Mouse (Mus musculus) thymus, postnatal 10 days (tissue): ENCODE results near the gene Rrbp1.

Source experiments
- DNase-seq, 2 experiments: peaks; one replicate each; pipeline ENCODE4 v3.0.0; 2021; ENCODE audit warnings: low spot score in 2 of 2

The Rrbp1 gene

DNA sequence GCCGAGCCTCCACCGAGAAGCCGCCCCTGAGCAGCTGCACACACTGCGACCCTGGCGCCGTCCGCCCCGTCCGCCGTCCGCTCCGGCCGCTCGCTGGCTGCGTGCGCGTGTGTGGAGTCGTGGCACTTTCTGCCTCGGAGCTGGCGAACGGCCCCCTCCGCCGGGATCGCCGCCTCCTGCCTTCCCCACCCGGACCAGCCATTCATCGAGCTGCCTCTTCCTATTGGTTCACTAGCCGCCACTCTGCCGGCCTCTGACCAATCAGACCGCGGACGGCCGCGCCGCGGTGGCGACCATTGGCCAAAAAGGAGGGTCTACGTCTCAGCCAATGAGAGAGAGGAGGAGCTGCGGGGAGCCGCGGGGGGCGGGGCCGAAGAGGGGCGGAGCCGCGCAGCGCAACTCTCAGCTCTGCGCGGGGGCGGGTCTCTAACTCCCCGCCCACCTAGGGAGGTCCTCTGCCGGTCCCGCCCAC lies at the start of gene Rrbp1:
Gene Rrbp1 (minus strand): TSS at position 184 of the 472 bp plus-strand sequence.
- peak; percentile 97 to 99 for DNase-seq

DNA sequence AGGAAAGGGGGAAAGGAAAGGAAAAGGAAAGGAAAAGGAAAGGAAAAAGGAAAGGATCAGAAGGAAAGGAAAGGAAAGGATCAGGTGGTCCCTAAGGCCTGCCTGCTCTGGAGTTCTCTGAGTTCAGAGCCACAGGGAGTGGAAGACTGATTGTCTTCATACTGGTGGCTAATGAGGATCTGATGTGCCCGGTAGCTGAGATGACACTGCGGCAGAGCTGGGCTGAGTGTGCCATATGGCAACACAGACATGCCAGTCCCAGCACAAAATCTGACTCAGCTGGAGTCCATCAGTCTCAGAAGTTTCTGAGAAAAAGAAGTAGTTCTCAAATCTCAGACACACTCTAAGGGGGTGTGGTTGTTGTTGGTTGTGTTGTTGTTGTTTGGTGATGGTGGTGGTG lies 46.7 kb upstream of the Rrbp1 start:
- no peak for DNase-seq

GRCm38 (mm10) chr2:144052410-144053065 lies 41.5 kb upstream of the Rrbp1 start:
- no peak for DNase-seq

GRCm38 (mm10) chr2:144050861-144051260 lies 39.8 kb upstream of the Rrbp1 start:
- DNase-seq = no peak

DNA sequence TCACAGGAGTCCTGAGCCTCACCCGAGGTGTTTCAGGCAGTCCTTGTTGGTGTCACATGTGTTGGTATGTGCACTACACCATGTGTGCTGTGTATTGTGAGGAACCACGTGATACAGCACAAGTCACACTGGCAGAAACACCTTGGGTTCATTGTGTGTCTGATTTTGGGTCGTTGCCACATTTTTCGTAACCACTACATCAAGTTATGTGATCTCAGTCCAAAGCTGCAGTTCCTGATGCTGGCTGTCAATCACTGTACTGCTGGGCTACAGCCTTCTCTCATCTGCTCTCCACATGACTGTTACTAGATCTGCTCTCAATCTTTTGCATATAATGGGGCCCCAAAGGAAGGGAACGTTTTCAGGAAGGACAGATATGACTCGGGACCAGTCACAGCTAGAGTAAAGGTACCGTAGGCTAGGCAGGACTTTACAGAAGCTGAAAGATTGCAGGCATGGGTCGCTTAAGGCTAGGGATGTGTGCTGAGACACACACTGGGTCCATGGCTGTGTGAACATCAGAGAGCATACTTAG lies 39.1 kb upstream of the Rrbp1 start:
- DNase-seq = no peak

GRCm38 (mm10) chr2:144046916-144047315 lies 35.9 kb upstream of the Rrbp1 start:
- no peak for DNase-seq

- DNase-seq = no peak
Observed at GRCm38 (mm10) chr2:144045756-144046560, 34.9 kb upstream of the Rrbp1 start.

- DNase-seq = no peak
Observed at GRCm38 (mm10) chr2:144044726-144045125, 33.7 kb upstream of the Rrbp1 start.

GRCm38 (mm10) chr2:144032664-144033063 lies 21.6 kb upstream of the Rrbp1 start, which contains the start of gene Banf2:
Gene Banf2 (plus strand): TSS chr2:144033059.
- DNase-seq = no peak

- no peak for DNase-seq
Observed at GRCm38 (mm10) chr2:144030791-144031190, 19.7 kb upstream of the Rrbp1 start.

GRCm38 (mm10) chr2:144026456-144026855 lies 15.4 kb upstream of the Rrbp1 start:
- DNase-seq = no peak

DNA sequence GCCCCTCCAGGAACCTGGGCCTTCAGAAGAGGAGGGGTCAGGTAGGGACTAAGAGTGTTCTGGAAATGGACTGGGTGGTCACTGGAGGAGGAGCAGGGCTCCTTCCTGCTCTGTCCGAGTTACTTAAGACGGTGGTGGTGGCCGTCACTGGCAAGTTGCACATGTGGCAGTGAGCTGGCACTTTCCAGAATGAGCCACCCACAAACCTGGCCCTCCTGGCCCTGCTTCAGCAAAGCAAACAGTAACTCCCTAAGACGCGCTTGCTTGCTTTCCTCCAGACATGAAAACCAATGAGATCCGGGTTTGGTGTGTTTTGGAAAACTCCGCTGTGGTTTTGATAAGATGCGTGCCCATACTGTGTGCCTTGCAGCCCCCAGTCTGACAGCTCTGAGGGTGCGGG lies 14.3 kb upstream of the Rrbp1 start:
- DNase-seq = no peak

- DNase-seq = no peak
Observed at GRCm38 (mm10) chr2:144022441-144022840, 11.4 kb upstream of the Rrbp1 start.

DNA sequence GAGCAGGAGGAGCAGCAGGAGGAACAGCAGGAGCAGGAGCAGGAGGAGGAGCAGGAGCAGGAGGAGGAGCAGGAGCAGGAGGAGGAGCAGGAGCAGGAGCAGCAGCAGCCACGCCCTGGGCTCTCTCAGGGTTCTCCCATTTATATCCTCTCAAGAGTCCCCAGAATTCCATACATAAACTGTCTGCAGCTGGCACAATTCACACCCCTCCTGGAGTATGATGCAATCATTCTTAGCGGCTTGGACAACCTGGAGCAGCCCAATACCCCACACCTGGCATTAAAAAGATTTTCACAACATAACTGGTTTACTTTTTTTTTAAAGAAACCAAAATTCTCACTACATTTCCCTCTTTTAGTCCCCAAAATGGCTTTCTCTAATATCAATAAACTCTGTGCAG lies 8.9 kb upstream of the Rrbp1 start:
- no peak for DNase-seq

GRCm38 (mm10) chr2:144015861-144016260 lies 4.8 kb upstream of the Rrbp1 start:
- no peak for DNase-seq

DNA sequence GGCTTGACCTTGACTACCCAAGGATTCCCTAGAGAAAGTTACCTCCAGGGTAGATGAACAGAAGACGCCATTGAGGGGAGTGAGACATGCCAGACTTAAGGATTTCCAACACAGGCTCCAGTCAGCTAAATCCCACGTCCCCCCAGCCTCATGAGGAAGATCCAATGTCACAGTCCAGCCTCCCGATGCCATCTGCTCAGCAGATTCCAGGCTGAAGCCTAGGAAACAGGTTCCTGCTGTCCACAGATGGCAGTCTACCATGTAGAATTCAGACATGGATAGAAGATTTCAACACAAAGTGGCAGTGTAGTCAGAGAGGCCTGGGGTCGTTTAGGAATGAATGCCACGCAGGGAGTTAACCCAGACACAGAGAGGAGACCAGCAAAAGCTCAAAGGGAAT lies 3.4 kb upstream of the Rrbp1 start:
- no peak for DNase-seq

DNA sequence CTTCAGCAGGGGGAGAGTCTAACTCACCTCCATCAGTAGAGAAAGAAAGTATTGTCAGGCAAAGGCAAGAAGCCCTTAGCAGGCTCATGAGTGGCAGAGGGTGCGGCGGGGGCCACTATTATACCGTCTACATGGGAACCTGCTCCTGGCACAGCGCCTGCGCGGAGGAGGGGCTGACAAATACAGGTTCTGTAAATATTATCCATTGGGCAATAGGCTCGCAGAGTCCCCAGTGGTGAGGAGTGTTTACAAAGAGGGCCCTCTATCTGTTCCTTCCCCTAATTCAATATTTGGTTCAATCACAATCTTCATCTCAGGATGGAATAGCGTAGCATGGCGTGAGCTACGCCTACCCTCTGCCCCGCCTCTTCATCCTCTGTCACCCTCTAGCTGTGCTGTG lies 3.0 kb upstream of the Rrbp1 start:
- no peak for DNase-seq

- DNase-seq = peak; percentile 80 to 88
Observed at GRCm38 (mm10) chr2:144010282-144011044, 600 bp downstream of the Rrbp1 start.

DNA sequence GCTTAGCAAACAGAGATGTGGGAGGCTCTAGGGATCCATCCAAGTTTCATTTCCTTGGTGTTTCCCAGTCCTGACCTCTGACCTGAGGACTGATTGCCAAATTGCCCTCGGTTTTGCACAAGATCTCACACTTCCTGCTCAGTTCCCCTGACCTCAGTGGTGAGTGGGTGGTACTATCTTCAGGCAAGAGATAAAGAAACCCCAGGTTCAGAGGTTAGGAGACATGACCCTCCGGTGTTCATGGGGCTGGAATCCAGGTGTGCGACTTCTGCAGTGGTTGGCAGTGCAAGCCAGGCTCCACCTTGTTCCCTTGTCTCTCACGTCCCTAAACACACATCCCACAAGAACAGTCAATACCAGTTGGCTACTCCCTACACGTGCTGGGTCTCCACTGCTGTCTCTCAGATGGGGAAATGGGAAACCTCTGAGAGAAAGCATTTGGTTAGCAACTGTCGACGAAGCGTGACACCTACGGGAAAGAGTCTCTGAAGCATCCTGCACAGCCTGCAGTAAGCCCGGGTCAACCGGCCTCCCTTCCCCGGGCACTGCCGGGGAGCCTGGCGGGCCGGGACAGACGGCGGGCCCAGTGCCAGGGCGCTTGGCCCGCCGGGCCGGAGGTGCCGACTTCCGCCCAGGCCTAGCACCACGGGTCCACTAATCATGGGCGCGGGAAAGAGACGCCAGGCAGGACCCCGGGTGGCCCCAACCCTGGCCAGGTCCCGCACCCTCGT lies 1.3 kb downstream of the Rrbp1 start:
- peak in 1 of 2 experiments; percentile 13 for DNase-seq

DNA sequence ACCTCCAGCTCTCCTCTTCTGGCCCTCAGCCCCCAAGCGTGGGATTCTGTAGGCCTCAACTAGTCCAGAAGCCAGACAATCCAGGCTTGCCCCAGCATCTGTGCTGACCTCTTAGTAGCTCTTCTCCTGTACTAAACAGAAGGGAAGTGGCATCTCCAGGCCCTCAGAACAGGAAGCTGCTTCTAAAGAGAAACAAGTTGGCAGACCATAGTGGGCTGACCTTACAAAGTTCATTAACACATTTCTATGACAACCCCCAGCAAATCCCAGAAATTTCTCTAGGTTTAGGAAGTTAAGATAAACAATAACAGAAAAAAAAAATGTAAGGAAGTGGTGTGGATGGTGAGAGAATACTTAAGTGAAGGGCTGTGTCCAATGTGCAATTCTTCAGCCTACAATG lies 2.0 kb downstream of the Rrbp1 start:
- no peak for DNase-seq

- no peak for DNase-seq
Observed at GRCm38 (mm10) chr2:144007211-144007610, 3.9 kb downstream of the Rrbp1 start.
